Mouse (Mus musculus): ENCODE measurements around the gene Sgcd. TPM values are rescaled to one million over a fixed set of nuclear protein-coding genes. Genes with fewer than 3 reads are reported as not detected.

Sgcd gene
- total RNA-seq, 2 experiments from 2014 or later = 79.9 to 80.3 TPM

- DNase-seq = no peak
Measured at GRCm38 (mm10) chr11:47130432-47130831, 858.3 kb downstream of the Sgcd start.

GRCm38 (mm10) chr11:47129992-47130391 is 858.8 kb downstream of the Sgcd start:
- DNase-seq = no peak

- no peak for DNase-seq
Measured at GRCm38 (mm10) chr11:47129166-47129565, 859.6 kb downstream of the Sgcd start.

- no peak for DNase-seq
Measured at GRCm38 (mm10) chr11:47128331-47128730, 860.4 kb downstream of the Sgcd start.

- DNase-seq = no peak
Measured at GRCm38 (mm10) chr11:47120874-47121273, 867.9 kb downstream of the Sgcd start.

GRCm38 (mm10) chr11:47117896-47118295 is 870.9 kb downstream of the Sgcd start:
- no peak for DNase-seq

GRCm38 (mm10) chr11:47114366-47114765 is 874.4 kb downstream of the Sgcd start:
- DNase-seq = no peak

- DNase-seq = no peak
Measured at GRCm38 (mm10) chr11:47113081-47113480, 875.7 kb downstream of the Sgcd start.

GRCm38 (mm10) chr11:47110314-47110713 is 878.5 kb downstream of the Sgcd start:
- peak; percentile 11 for DNase-seq

GRCm38 (mm10) chr11:47107661-47108060 is 881.1 kb downstream of the Sgcd start:
- no peak for DNase-seq

- no peak for DNase-seq
Measured at GRCm38 (mm10) chr11:47093296-47093912, 895.4 kb downstream of the Sgcd start.

- DNase-seq = no peak
Measured at GRCm38 (mm10) chr11:47082517-47082916, 906.3 kb downstream of the Sgcd start.

GRCm38 (mm10) chr11:47073538-47073937 is 915.2 kb downstream of the Sgcd start:
- DNase-seq = no peak

GRCm38 (mm10) chr11:47071161-47071560 is 917.6 kb downstream of the Sgcd start:
- DNase-seq = no peak

- DNase-seq = no peak
Measured at GRCm38 (mm10) chr11:47069769-47070384, 918.9 kb downstream of the Sgcd start.

GRCm38 (mm10) chr11:47063690-47064089 is 925.1 kb downstream of the Sgcd start:
- no peak for DNase-seq

GRCm38 (mm10) chr11:47050390-47050789 is 938.4 kb downstream of the Sgcd start:
- DNase-seq = no peak

GRCm38 (mm10) chr11:47049756-47050155 is 939.0 kb downstream of the Sgcd start:
- no peak for DNase-seq

GRCm38 (mm10) chr11:47032318-47032717 is 956.5 kb downstream of the Sgcd start:
- no peak for DNase-seq

- DNase-seq = no peak
Measured at GRCm38 (mm10) chr11:47020874-47021273, 967.9 kb downstream of the Sgcd start.

- DNase-seq = no peak
Measured at GRCm38 (mm10) chr11:47018139-47018538, 970.6 kb downstream of the Sgcd start.

- DNase-seq = no peak
Measured at GRCm38 (mm10) chr11:47015683-47016082, 973.1 kb downstream of the Sgcd start.

GRCm38 (mm10) chr11:47014278-47014677 is 974.5 kb downstream of the Sgcd start:
- no peak for DNase-seq

- no peak for DNase-seq
Measured at GRCm38 (mm10) chr11:47010166-47010565, 978.6 kb downstream of the Sgcd start.

Data from gastrocnemius, postnatal 10 days (tissue).